In genomic region chr8:112906458-112907112, GRCm38 (mm10) we compare ENCODE assay signal across 8 mouse cellular contexts.
DNase-seq lines count a peak whose midpoint lies in the region; ATAC-seq and TF ChIP-seq lines count a peak whose summit lies in the region.

No protein-coding gene starts in this region.

- H3K27me3 ChIP-seq in intestine, embryonic 14.5 days (replicated peaks; ENCODE audit: control insufficient read depth, insufficient read depth, low read length), result no peaks in the 10 kb centered on the region
- H3K27me3 ChIP-seq in intestine, postnatal 0 days (replicated peaks; ENCODE audit: control insufficient read depth, insufficient read depth, low read length), result no peaks in the 10 kb centered on the region
- no peaks in the 10 kb centered on the region for H3K27me3 ChIP-seq in cerebellum, adult 2 months (ENCODE audit: control insufficient read depth, insufficient read depth, low read length)
- H3K27me3 ChIP-seq in midbrain, embryonic 12.5 days, result no peaks in the 10 kb centered on the region
- H3K27me3 ChIP-seq in stomach, embryonic 15.5 days (replicated peaks), result no peaks in the 10 kb centered on the region
- no peaks in the 10 kb centered on the region for H3K27me3 ChIP-seq in kidney, embryonic 15.5 days

- no peaks in the 10 kb centered on the region for H3K36me3 ChIP-seq in intestine, embryonic 14.5 days (ENCODE audit: control insufficient read depth, insufficient read depth, low read length)
- H3K36me3 ChIP-seq in intestine, postnatal 0 days (ENCODE audit: control insufficient read depth, insufficient read depth), result no peaks in the 10 kb centered on the region
- no peaks in the 10 kb centered on the region for H3K36me3 ChIP-seq in midbrain, embryonic 12.5 days
- no peaks in the 10 kb centered on the region for H3K36me3 ChIP-seq in stomach, embryonic 15.5 days
- no peaks in the 10 kb centered on the region for H3K36me3 ChIP-seq in kidney, embryonic 15.5 days

- TF ChIP-seq POLR2A in cerebellum, adult 2 months (IDR thresholded peaks at IDR 0.05; ENCODE audit: borderline replicate concordance, insufficient read depth, low read length), result no peak

- no peak overlapping the region for H3K9ac ChIP-seq in intestine, embryonic 14.5 days (ENCODE audit: low read length)
- no peak overlapping the region for H3K9ac ChIP-seq in intestine, postnatal 0 days (ENCODE audit: low read depth, low read length)
- no peak overlapping the region for H3K9ac ChIP-seq in midbrain, embryonic 12.5 days (replicated peaks)
- no peak overlapping the region for H3K9ac ChIP-seq in stomach, embryonic 15.5 days
- no peak overlapping the region for H3K9ac ChIP-seq in kidney, embryonic 15.5 days

- H3K4me1 ChIP-seq in intestine, embryonic 14.5 days (replicated peaks; ENCODE audit: control insufficient read depth, insufficient read depth, low read length), result no peaks in the 10 kb centered on the region
- H3K4me1 ChIP-seq in intestine, postnatal 0 days (replicated peaks; ENCODE audit: control insufficient read depth, insufficient read depth, low read length), result no peaks in the 10 kb centered on the region
- peaks cover 10% of the 10 kb centered on the region for H3K4me1 ChIP-seq in cerebellum, adult 2 months (ENCODE audit: control insufficient read depth, insufficient read depth, low read length)
- H3K4me1 ChIP-seq in midbrain, embryonic 12.5 days, result peaks cover 18% of the 10 kb centered on the region
- peaks cover 4% of the 10 kb centered on the region; the same call in 1 of the 2 replicates for H3K4me1 ChIP-seq in stomach, embryonic 15.5 days
- H3K4me1 ChIP-seq in kidney, embryonic 15.5 days, result no peaks in the 10 kb centered on the region

- peak; percentile 54 for DNase-seq in intestine, embryonic 14.5 days (ENCODE audit: low spot score)
- DNase-seq in cerebellum, adult 2 months, result peak; percentile 97 to 98
- peak; percentile 21 for DNase-seq in forelimb bud, embryonic 11.5 days (ENCODE audit: low read depth, low spot score)
- DNase-seq in layer of hippocampus, adult 9-11 months, result peak; percentile 86

- H3K4me3 ChIP-seq in intestine, embryonic 14.5 days (ENCODE audit: low read depth, low read length), result no peak overlapping the region
- no peak overlapping the region for H3K4me3 ChIP-seq in intestine, postnatal 0 days (ENCODE audit: low read depth, low read length)
- H3K4me3 ChIP-seq in cerebellum, adult 2 months (replicated peaks; ENCODE audit: insufficient read depth, low read depth, low read length), result no peak overlapping the region
- no peak overlapping the region for H3K4me3 ChIP-seq in midbrain, embryonic 12.5 days
- H3K4me3 ChIP-seq in stomach, embryonic 15.5 days (replicated peaks), result no peak overlapping the region
- H3K4me3 ChIP-seq in kidney, embryonic 15.5 days (replicated peaks), result no peak overlapping the region

- 39% methylated on average over 8 of the region's 8 CpGs for WGBS in intestine, embryonic 14.5 days
- 44% methylated on average over 8 of the region's 8 CpGs for WGBS in intestine, postnatal 0 days
- 6% methylated on average over 8 of the region's 8 CpGs for WGBS in cerebellum, adult 2 months
- WGBS in midbrain, embryonic 12.5 days, result 25% methylated on average over 8 of the region's 8 CpGs
- 24% methylated on average over 8 of the region's 8 CpGs for WGBS in stomach, embryonic 15.5 days
- 63% methylated on average over 8 of the region's 8 CpGs for WGBS in kidney, embryonic 15.5 days

- peak overlapping the region; percentile 7 for H3K4me2 ChIP-seq in intestine, embryonic 14.5 days (ENCODE audit: low read length)
- H3K4me2 ChIP-seq in intestine, postnatal 0 days (replicated peaks; ENCODE audit: low read depth), result no peak overlapping the region
- peak overlapping the region; percentile 26; the same call in 1 of the 2 replicates for H3K4me2 ChIP-seq in midbrain, embryonic 12.5 days (replicated peaks)
- H3K4me2 ChIP-seq in stomach, embryonic 15.5 days, result peak overlapping the region; percentile 5; the same call in 1 of the 2 replicates
- H3K4me2 ChIP-seq in kidney, embryonic 15.5 days, result no peak overlapping the region

- H3K27ac ChIP-seq in intestine, embryonic 14.5 days (ENCODE audit: low read depth), result no peak overlapping the region
- no peak overlapping the region for H3K27ac ChIP-seq in intestine, postnatal 0 days (ENCODE audit: low read depth, low read length)
- H3K27ac ChIP-seq in cerebellum, adult 2 months (ENCODE audit: insufficient read depth, low read length), result peak overlapping the region; percentile 41; the same call in 1 of the 2 replicates
- peak overlapping the region; percentile 67 for H3K27ac ChIP-seq in midbrain, embryonic 12.5 days (replicated peaks)
- H3K27ac ChIP-seq in stomach, embryonic 15.5 days, result no peak overlapping the region
- H3K27ac ChIP-seq in kidney, embryonic 15.5 days, result no peak overlapping the region

- no peak for ATAC-seq in intestine, embryonic 14.5 days (replicated peaks; ENCODE audit: low FRiP score, low TSS enrichment, low read depth)
- no peak for ATAC-seq in intestine, postnatal 0 days
- ATAC-seq in midbrain, embryonic 12.5 days (ENCODE audit: low FRiP score, low read depth), result peak; percentile 88
- no peak for ATAC-seq in stomach, embryonic 15.5 days (ENCODE audit: insufficient read depth, low FRiP score, low read depth)
- no peak for ATAC-seq in kidney, embryonic 15.5 days (replicated peaks; ENCODE audit: low FRiP score)

- no peak for TF ChIP-seq CTCF in intestine, postnatal 0 days (IDR thresholded peaks at IDR 0.05; ENCODE audit: low read depth)
- no peak for TF ChIP-seq CTCF in cerebellum, adult 2 months (IDR thresholded peaks at IDR 0.05; ENCODE audit: borderline replicate concordance, insufficient read depth, low read depth, low read length)

- no peaks in the 10 kb centered on the region for H3K9me3 ChIP-seq in intestine, embryonic 14.5 days (ENCODE audit: control insufficient read depth, low read length)
- no peaks in the 10 kb centered on the region for H3K9me3 ChIP-seq in intestine, postnatal 0 days (ENCODE audit: control insufficient read depth)
- no peaks in the 10 kb centered on the region for H3K9me3 ChIP-seq in midbrain, embryonic 12.5 days
- H3K9me3 ChIP-seq in stomach, embryonic 15.5 days, result no peaks in the 10 kb centered on the region
- H3K9me3 ChIP-seq in kidney, embryonic 15.5 days (replicated peaks), result no peaks in the 10 kb centered on the region

Comparison
In these comparisons a context has a peak if more than half of its experiments do, and no peak if none do; other contexts are left out.
1. H3K4me2 ChIP-seq: peak in intestine, embryonic 14.5 days (single experiment), midbrain, embryonic 12.5 days (single experiment) and stomach, embryonic 15.5 days (single experiment); none in intestine, postnatal 0 days (single experiment) and kidney, embryonic 15.5 days (single experiment).
2. DNase-seq: peak in every context shown above with its lines; median percentile 98 in cerebellum, adult 2 months; 86 in layer of hippocampus, adult 9-11 months; 54 in intestine, embryonic 14.5 days; 21 in forelimb bud, embryonic 11.5 days.
3. H3K27ac ChIP-seq: peak in cerebellum, adult 2 months (single experiment) and midbrain, embryonic 12.5 days (single experiment); none in intestine, embryonic 14.5 days (single experiment), intestine, postnatal 0 days (single experiment), stomach, embryonic 15.5 days (single experiment) and kidney, embryonic 15.5 days (single experiment).